Mouse (Mus musculus): ENCODE data around the gene Llcfc1.

- TF ChIP-seq GATA1 (IDR thresholded peaks at IDR 0.05; ENCODE audit: borderline replicate concordance, low read length): no peak
- TF ChIP-seq FLI1 (IDR thresholded peaks at IDR 0.05; ENCODE audit: low read length): no peak
Measured at GRCm38 (mm10) chr6:41662320-41662719, 21.9 kb upstream of the Llcfc1 start.
